Mouse (Mus musculus): Measurements from ENCODE around the gene Kcng4. TPM values are rescaled to one million over a fixed set of nuclear protein-coding genes. Genes with fewer than 3 reads are reported as not detected.
A peak's percentile ranks its signal among the peaks of the same experiment; 100 is the strongest.

Gene Kcng4
- polyA plus RNA-seq, 1 experiment: 0.23 TPM

DNA sequence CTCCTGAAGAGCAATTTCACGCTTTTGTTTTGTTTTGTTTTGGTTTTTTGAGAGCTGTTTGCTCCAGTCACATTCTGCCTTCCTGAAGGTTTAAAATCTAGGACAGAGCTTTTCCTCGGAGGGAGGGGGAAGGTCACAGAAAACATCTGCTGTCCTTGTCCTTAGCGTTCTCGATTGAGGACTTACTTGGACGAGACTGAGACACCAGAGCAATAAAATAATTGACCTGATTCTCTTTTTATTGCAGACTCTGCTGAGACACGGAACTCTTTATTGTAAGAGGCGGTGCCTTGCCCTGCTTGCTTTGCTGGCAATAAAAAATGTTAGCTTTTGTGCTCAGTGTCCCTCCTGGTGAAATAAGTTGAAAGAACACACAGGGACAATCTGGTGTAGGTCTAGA is 4.3 kb upstream of the Kcng4 start:
- no peak for TF ChIP-seq POLR2A (IDR thresholded peaks at IDR 0.05; ENCODE audit: borderline replicate concordance, extremely low read depth, insufficient read depth, insufficient read length, poor library complexity, severe bottlenecking)
- TF ChIP-seq CTCF (IDR thresholded peaks at IDR 0.05; ENCODE audit: borderline replicate concordance, extremely low read depth, insufficient read depth, insufficient read length): no peak

DNA sequence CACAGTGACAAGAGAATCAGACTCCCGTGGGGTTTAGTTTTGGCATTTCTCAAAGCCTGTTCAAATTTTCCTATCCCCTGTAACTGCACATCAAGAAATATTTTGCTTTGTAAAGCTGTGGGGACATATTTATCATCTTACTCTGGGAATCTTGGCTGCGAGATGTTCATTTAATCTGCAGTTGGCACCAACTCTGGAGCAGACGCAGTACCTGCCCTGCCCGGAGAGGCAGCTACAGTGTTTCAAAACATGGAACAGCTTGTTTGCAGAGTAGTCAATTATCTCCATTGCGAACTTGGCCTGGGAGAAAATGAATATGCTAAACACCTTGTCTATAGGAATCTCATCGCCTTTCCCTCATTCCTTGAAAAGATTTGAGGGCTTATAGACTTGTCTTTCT is 2.8 kb upstream of the Kcng4 start:
- peak; percentile 47 for DNase-seq (ENCODE audit: low read depth)

More for the DNA sequence above, 4.3 kb upstream of the Kcng4 start:
- no peak for DNase-seq (ENCODE audit: low read depth)

DNA sequence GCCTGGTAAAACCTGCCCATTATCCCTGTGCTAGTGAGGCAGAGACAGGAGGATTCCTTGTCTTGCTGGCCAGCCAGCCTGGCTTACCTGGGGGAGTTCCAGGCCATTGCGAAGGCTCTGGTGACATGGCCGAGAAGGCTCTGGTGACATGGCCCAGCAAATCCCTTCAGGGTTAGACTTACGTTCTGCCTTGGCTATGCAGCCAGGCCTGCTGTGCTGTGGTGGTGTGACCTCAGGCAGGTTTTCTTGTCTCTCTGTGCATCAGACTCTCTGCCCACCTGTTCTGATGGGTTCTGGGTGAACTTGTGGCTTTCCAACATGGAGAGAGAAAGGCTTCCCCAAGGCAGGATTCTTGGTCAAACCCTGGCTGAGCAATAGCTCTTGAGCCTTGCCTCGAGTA is 1.9 kb upstream of the Kcng4 start:
- DNase-seq (ENCODE audit: low read depth): no peak
- TF ChIP-seq POLR2A (IDR thresholded peaks at IDR 0.05; ENCODE audit: borderline replicate concordance, extremely low read depth, insufficient read depth, insufficient read length, poor library complexity, severe bottlenecking): no peak
- TF ChIP-seq CTCF (IDR thresholded peaks at IDR 0.05; ENCODE audit: borderline replicate concordance, extremely low read depth, insufficient read depth, insufficient read length): no peak

More for the DNA sequence above, 2.8 kb upstream of the Kcng4 start:
- TF ChIP-seq POLR2A (IDR thresholded peaks at IDR 0.05; ENCODE audit: borderline replicate concordance, extremely low read depth, insufficient read depth, insufficient read length, poor library complexity, severe bottlenecking) (no peak), CTCF (IDR thresholded peaks at IDR 0.05; ENCODE audit: borderline replicate concordance, extremely low read depth, insufficient read depth, insufficient read length) (no peak)

DNA sequence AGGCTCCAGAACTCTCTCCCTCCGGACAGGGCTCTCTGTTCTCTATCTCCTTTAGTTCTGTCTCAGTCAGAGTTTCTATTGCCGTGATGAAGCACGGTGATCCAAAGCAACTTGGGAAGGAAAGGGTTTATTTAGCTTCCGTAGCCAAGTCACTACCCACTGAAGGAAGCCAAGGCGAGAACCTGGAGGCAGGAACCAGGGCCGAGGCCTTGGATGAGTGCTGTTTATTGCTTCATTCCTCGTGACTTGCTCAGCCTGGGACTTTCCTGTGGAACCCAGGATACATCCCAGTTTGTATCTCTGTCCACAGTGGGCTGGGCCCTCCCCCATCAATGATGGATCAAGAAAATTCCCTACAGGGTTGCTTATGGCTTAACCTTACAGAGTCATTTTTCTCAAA is 1.3 kb upstream of the Kcng4 start:
- TF ChIP-seq CTCF (IDR thresholded peaks at IDR 0.05; ENCODE audit: borderline replicate concordance, extremely low read depth, insufficient read depth, insufficient read length): no peak
- no peak for TF ChIP-seq POLR2A (IDR thresholded peaks at IDR 0.05; ENCODE audit: borderline replicate concordance, extremely low read depth, insufficient read depth, insufficient read length, poor library complexity, severe bottlenecking)
- no peak for DNase-seq (ENCODE audit: low read depth)

DNA sequence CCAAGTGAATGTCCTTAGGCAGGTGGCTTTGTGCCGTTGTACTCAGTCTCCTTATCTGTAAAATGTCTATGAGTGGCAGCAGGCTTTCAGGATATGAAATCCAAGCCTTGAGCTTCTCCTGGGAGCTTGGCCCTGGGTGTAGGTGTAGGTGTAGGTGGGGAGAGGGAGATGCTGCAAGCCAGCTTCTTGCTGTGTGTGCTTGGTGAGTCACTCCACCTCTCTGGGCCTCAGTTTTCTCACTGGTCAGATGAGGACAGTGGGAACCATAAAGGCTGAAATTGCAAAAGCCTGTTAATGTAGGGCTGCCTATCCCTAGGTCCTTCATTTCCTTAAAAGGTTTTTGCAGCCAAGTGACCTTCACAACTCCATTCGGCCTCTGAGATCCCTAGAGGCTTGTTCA is 478 bp upstream of the Kcng4 start:
- no peak for TF ChIP-seq CTCF (IDR thresholded peaks at IDR 0.05; ENCODE audit: borderline replicate concordance, extremely low read depth, insufficient read depth, insufficient read length)
- DNase-seq (ENCODE audit: low read depth): no peak

DNA sequence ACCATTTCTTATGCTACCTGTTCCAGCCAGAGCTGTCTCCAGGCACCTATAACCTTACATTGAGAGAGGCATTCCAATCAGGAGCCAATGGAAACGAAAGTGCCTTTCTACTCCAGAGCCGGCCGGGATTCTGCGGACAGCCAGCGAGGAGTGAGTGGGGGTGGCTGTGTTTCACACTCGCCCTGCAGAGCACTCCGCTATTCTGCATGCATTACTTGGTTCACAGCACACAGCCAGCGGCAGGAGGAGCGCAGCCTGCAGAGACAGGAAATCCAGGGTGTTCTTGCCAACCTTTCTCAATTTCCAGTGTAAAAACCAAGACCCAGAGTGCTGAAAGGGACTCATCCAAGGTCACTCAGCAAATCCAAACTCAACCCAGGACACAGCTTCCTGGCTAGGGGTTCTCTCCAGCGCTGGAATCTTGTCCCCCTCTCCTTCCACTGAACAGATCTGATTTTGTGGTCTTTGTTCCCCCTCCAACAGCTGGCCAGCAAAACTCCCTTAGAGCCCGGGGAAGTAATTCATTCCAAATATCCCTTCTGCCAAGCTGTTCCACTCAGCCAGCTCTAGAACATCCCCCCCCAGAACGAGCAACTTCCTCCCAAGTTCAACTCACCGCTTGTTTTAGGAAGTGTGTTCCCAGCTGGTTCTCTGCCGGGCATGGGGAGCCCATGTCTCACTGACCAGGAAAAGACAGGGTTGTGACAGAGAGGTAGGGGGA is 704 bp downstream of the Kcng4 start:
- no peak for TF ChIP-seq POLR2A (IDR thresholded peaks at IDR 0.05; ENCODE audit: borderline replicate concordance, extremely low read depth, insufficient read depth, insufficient read length, poor library complexity, severe bottlenecking)
- TF ChIP-seq CTCF (IDR thresholded peaks at IDR 0.05; ENCODE audit: borderline replicate concordance, extremely low read depth, insufficient read depth, insufficient read length): no peak
- peak; percentile 31 for DNase-seq (ENCODE audit: low read depth)

DNA sequence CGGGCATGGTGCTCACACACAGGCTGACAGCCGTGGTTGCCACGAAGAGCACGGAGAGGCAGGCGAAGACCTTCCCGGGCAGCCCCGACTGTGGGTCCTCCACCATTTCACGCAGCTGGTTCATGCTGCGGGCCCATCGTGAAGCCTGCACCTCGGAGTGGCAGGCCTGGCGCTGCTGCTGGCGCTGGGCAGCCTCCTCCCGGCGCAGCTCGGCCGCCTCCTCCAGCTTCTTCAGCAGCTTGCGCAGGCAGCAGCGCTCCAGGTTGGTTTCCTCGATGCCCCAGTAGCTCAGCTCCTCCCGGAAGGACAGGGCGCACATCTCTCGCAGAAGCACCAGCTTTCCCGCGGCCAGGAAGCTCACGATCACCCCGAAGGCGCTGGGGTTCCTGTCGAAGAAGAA is 2.6 kb downstream of the Kcng4 start:
- no peak for DNase-seq (ENCODE audit: low read depth)
- TF ChIP-seq CTCF (IDR thresholded peaks at IDR 0.05; ENCODE audit: borderline replicate concordance, extremely low read depth, insufficient read depth, insufficient read length) (no peak), POLR2A (IDR thresholded peaks at IDR 0.05; ENCODE audit: borderline replicate concordance, extremely low read depth, insufficient read depth, insufficient read length, poor library complexity, severe bottlenecking) (no peak)

DNA sequence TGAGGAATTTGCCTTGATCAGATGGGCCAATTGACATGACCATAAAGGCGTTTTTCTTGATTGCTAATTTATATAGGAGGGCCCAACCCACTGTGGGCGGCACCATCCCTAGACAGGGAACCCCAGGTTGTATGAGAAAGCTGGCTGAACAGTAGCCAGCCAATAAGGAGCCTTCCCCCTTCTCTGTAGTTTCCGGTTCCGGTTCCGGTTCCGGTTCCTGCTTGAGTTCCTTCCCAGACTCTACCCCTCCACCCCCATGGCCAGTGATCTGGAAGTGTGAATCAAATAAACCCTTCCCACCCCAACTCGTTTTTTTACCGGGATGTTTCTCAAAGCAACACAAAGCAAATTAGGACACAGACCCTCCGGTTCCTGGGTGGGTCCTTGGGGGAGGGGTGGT is 3.2 kb downstream of the Kcng4 start:
- no peak for TF ChIP-seq POLR2A (IDR thresholded peaks at IDR 0.05; ENCODE audit: borderline replicate concordance, extremely low read depth, insufficient read depth, insufficient read length, poor library complexity, severe bottlenecking)
- no peak for TF ChIP-seq CTCF (IDR thresholded peaks at IDR 0.05; ENCODE audit: borderline replicate concordance, extremely low read depth, insufficient read depth, insufficient read length)
- DNase-seq (ENCODE audit: low read depth): no peak

DNA sequence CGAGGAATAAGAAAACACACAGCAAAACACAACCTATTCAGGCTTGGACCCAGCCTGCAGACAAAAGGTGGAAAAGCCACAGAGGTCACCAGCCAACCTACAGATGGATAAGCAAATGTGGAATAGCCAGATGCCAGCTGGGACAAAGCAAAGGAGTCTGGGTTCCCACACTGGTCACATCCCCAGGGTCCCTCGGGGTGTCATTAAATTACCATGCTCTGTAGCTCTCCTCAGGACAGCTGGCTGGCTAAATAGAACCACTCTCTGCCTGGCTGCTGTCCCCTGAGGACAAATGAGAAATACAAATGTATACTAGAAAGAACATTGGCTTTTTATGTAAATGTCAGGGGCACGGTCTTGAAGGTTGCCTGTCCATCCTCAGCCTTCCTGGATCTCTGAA is 4.6 kb downstream of the Kcng4 start:
- TF ChIP-seq POLR2A (IDR thresholded peaks at IDR 0.05; ENCODE audit: borderline replicate concordance, extremely low read depth, insufficient read depth, insufficient read length, poor library complexity, severe bottlenecking): no peak
- no peak for TF ChIP-seq CTCF (IDR thresholded peaks at IDR 0.05; ENCODE audit: borderline replicate concordance, extremely low read depth, insufficient read depth, insufficient read length)
- peak; percentile 43 for DNase-seq (ENCODE audit: low read depth)

DNA sequence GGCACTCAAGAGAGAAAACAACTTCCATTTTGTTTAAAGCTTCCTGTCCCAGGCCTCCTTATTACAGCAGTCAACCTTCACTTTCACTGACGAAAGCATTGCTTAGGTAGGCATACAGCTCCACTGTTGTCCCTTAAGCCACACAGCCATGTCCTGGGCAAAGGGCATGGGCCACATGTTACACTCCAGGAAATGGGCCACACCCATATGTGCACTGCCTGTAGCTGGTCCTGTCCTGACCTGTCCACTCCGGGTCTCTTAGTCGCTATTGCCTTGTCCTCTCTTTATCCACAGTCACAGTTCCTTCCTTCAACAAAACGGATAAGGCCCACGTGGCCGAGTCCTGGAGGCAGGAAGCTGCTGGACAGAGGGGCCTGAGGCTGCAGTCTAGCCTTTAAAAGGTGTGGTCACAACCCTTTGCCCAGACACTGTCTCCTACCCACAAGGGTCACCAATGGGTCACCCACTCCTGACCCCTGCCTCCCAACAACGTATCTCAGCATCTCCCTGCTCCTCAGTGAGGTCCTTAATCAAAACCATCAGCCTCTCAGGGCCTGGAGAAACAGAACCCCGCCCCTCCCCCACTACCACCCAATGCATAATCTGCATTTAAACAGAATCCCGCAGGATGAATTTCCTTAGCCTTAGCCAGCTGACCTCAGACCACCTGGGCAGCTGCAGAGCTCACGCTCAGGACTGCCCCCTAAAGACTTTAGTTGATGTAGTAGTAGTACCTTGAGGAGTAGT is 7.7 kb downstream of the Kcng4 start:
- no peak for TF ChIP-seq CTCF (IDR thresholded peaks at IDR 0.05; ENCODE audit: borderline replicate concordance, extremely low read depth, insufficient read depth, insufficient read length)
- no peak for DNase-seq (ENCODE audit: low read depth)

DNA sequence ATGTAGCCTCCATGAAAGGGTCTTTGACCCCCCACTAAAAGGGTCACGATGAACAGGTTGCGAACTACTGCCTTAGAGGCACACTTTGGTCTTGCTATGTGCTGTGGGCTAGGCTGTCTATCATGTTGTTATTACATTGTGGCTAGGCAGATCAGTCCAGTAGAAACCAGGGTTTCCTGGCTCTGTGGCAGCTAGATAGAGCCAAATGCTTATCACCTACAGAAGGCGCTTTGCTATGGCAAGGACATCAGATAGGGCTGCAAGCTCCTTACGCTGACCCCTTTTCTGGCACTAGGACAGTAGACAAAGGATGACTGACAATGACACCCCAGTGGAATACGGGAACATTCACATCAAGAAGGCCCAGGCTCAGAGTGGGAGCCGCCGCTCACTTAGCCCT is 8.3 kb downstream of the Kcng4 start:
- DNase-seq (ENCODE audit: low read depth): no peak
- TF ChIP-seq POLR2A (IDR thresholded peaks at IDR 0.05; ENCODE audit: borderline replicate concordance, extremely low read depth, insufficient read depth, insufficient read length, poor library complexity, severe bottlenecking) (no peak), CTCF (IDR thresholded peaks at IDR 0.05; ENCODE audit: borderline replicate concordance, extremely low read depth, insufficient read depth, insufficient read length) (no peak)

DNA sequence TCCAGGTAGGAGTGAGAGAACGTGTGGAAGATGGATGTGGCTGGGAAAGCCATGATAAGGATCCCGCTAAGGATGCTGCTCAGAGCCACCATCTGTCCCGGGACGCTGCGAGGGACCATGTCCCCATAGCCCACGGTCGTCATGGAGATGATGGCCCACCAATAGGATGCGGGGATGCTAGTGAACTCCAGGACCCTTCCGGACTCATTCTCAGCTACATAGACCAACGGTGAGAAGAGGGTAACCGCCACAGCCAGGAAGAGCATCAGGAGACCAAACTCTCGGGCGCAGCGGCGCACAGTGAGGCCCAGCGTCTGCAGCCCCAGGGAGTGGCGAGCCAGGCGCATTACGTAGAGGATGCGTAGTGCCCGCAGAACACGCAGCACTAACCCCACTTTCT is 9.7 kb downstream of the Kcng4 start:
- TF ChIP-seq POLR2A (IDR thresholded peaks at IDR 0.05; ENCODE audit: borderline replicate concordance, extremely low read depth, insufficient read depth, insufficient read length, poor library complexity, severe bottlenecking) (no peak), CTCF (IDR thresholded peaks at IDR 0.05; ENCODE audit: borderline replicate concordance, extremely low read depth, insufficient read depth, insufficient read length) (no peak)

More for the DNA sequence above, 9.7 kb downstream of the Kcng4 start:
- DNase-seq (ENCODE audit: low read depth): no peak

Data from brain, embryonic 14.5 days (tissue).